Mouse (Mus musculus): ENCODE measurements at regions not wholly inside any gene's neighbourhood (a gene's known extent, or its start where the extent isn't known, plus 50 kb on each side); places are given as distances from the start of the nearest gene placed in this dataset.

DNA sequence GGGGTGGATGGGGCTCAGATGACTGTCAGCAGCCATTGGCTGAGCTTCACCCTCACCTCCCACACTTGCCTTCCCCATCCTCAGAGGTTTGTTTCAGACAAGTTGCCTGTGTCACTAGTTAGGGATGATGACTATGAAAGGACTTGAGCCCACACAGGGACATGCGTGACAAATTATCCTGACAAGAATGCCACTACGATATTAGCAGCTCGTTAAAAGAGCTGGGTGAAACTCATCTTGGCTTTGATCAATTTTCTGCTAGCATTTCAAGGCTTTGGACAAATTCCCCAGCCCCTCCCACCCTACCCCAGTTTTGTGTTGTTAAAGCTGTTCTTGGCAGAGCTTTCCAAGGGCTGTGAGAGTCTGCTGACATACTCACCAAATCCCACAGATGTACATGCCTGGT is 354.5 kb upstream of the Nrp1 start:
- Histone ChIP-seq H3K4me3 (ENCODE audit: control insufficient read depth in 1 of 2, insufficient read depth in 1 of 2, low read depth in 2 of 2, low read length in 2 of 2) (no peak overlapping the region), H3K27me3 (ENCODE audit: control insufficient read depth in 1 of 2, insufficient read depth in 2 of 2, low read length in 2 of 2) (no peaks in the 10 kb centered on the region), H3K9me3 (replicated peaks; ENCODE audit: insufficient read depth, low read length) (no peaks in the 10 kb centered on the region), H3K36me3 (ENCODE audit: control insufficient read depth in 1 of 2, insufficient read depth in 2 of 2, low read length in 2 of 2) (no peaks in the 10 kb centered on the region), H3K9ac (ENCODE audit: control insufficient read depth, low read depth, low read length, poor library complexity, severe bottlenecking) (no peak overlapping the region), H3K79me2 (ENCODE audit: control insufficient read depth, insufficient read depth, low read length, poor library complexity) (no peaks in the 10 kb centered on the region), H3K27ac (ENCODE audit: control insufficient read depth, low read depth, low read length) (no peak overlapping the region), H3K4me1 (ENCODE audit: control insufficient read depth in 1 of 2, insufficient read depth in 2 of 2, low read length in 2 of 2) (no peaks in the 10 kb centered on the region)
- no peak for DNase-seq (ENCODE audit: low read depth, low spot score)
- no peak for TF ChIP-seq MAFK (IDR thresholded peaks at IDR 0.05; ENCODE audit: borderline replicate concordance, low read depth, low read length)
- no peak for TF ChIP-seq ZKSCAN1 (IDR thresholded peaks at IDR 0.05; ENCODE audit: low read depth, low read length)
- no peak for TF ChIP-seq TBP (IDR thresholded peaks at IDR 0.05; ENCODE audit: low read depth, low read length)

DNA sequence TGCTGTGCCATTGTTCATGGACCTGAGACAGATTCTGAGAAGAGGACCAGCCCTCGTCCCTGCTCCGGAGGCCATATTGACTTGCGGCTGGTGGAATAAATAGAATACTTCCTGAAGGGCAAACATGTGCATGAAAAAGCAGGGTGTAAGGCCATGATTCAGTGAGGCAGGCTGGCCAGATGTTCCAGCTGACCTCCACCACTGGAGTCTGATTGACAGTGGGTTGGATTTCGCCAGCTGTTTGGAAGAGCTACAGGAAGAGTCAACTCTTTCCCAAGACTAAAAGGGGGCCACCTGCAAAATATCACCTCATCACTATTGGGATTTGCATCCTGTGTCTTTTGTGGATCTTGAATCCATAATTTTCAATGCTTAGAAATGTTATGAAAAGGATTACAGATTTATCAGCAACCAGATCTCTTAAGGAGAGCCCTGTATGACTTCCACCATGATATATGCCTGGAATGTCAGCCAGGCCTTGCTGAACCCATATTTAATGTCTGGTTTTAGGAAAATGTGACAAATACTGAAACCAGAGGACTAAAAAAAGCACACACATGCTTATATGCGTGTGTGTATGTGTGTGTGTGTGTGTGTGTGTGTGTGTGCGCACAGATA is 348.9 kb upstream of the Nrp1 start:
- Histone ChIP-seq H3K36me3 (ENCODE audit: control insufficient read depth in 1 of 2, insufficient read depth in 2 of 2, low read length in 2 of 2) (no peaks in the 10 kb centered on the region), H3K4me1 (ENCODE audit: control insufficient read depth in 1 of 2, insufficient read depth in 2 of 2, low read length in 2 of 2) (no peaks in the 10 kb centered on the region), H3K27me3 (ENCODE audit: control insufficient read depth in 1 of 2, insufficient read depth in 2 of 2, low read length in 2 of 2) (no peaks in the 10 kb centered on the region), H3K9ac (ENCODE audit: control insufficient read depth, low read depth, low read length, poor library complexity, severe bottlenecking) (no peak overlapping the region), H3K9me3 (replicated peaks; ENCODE audit: insufficient read depth, low read length) (no peaks in the 10 kb centered on the region), H3K27ac (ENCODE audit: control insufficient read depth, low read depth, low read length) (no peak overlapping the region), H3K79me2 (ENCODE audit: control insufficient read depth, insufficient read depth, low read length, poor library complexity) (no peaks in the 10 kb centered on the region), H3K4me3 (ENCODE audit: control insufficient read depth in 1 of 2, insufficient read depth in 1 of 2, low read depth in 2 of 2, low read length in 2 of 2) (no peak overlapping the region)
- no peak for DNase-seq (ENCODE audit: low read depth, low spot score)
- no peak for TF ChIP-seq POLR2AphosphoS5 (IDR thresholded peaks at IDR 0.05; ENCODE audit: borderline replicate concordance, low read depth, low read length)
- no peak for TF ChIP-seq ZNF384 (IDR thresholded peaks at IDR 0.05; ENCODE audit: low read depth, low read length)
- no peak for TF ChIP-seq RCOR1 (IDR thresholded peaks at IDR 0.05; ENCODE audit: low read depth, low read length)
- no peak for TF ChIP-seq NRF1 (IDR thresholded peaks at IDR 0.05; ENCODE audit: insufficient read depth, low read depth, low read length, poor library complexity, severe bottlenecking)
- no peak for TF ChIP-seq ZKSCAN1 (IDR thresholded peaks at IDR 0.05; ENCODE audit: low read depth, low read length)
- TF ChIP-seq USF2 (IDR thresholded peaks at IDR 0.05; ENCODE audit: borderline replicate concordance in 1 of 2, insufficient read depth in 1 of 2, low read depth in 1 of 2, low read length in 2 of 2), result no peak
- TF ChIP-seq UBTF (IDR thresholded peaks at IDR 0.05; ENCODE audit: borderline replicate concordance, insufficient read depth, low read depth, low read length), result no peak
- no peak for TF ChIP-seq TCF12 (IDR thresholded peaks at IDR 0.05; ENCODE audit: low read depth, low read length)

DNA sequence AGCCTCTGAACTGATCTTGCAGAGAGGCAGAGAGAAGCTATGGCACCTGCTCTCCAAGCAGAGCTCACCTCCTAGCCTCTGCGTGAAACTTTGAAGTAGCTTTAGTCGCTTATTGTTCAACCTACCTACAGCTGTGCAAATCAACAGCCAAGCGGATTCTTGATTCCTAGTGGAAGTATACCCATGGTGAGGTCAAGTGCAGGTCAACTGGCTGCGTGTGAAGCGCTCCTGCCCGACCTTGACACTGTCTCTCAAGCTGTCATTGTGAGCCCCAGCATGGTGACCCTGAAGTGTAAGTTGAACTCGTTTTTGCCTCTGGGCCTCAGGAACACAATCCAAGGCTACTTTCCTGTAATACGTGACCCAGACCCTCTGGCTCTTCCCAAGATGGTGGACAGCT is 341.2 kb upstream of the Nrp1 start:
- H3K27ac ChIP-seq (ENCODE audit: control insufficient read depth, low read depth, low read length), result no peak overlapping the region
- no peaks in the 10 kb centered on the region for H3K36me3 ChIP-seq (ENCODE audit: control insufficient read depth in 1 of 2, insufficient read depth in 2 of 2, low read length in 2 of 2)
- no peaks in the 10 kb centered on the region for H3K79me2 ChIP-seq (ENCODE audit: control insufficient read depth, insufficient read depth, low read length, poor library complexity)
- no peak for DNase-seq (ENCODE audit: low read depth, low spot score)
- TF ChIP-seq TBP (IDR thresholded peaks at IDR 0.05; ENCODE audit: low read depth, low read length) (no peak), NRF1 (IDR thresholded peaks at IDR 0.05; ENCODE audit: insufficient read depth, low read depth, low read length, poor library complexity, severe bottlenecking) (no peak), POLR2AphosphoS5 (IDR thresholded peaks at IDR 0.05; ENCODE audit: borderline replicate concordance, low read depth, low read length) (no peak), SMC3 (IDR thresholded peaks at IDR 0.05; ENCODE audit: low read depth, low read length) (no peak), ELF1 (IDR thresholded peaks at IDR 0.05; ENCODE audit: low read depth, low read length) (no peak), TAL1 (IDR thresholded peaks at IDR 0.05; ENCODE audit: low read length) (no peak), BHLHE40 (IDR thresholded peaks at IDR 0.05; ENCODE audit: borderline replicate concordance, low read depth, low read length) (no peak)
- H3K4me3 ChIP-seq (ENCODE audit: control insufficient read depth in 1 of 2, insufficient read depth in 1 of 2, low read depth in 2 of 2, low read length in 2 of 2), result no peak overlapping the region
- H3K4me1 ChIP-seq (ENCODE audit: control insufficient read depth in 1 of 2, insufficient read depth in 2 of 2, low read length in 2 of 2), result no peaks in the 10 kb centered on the region
- H3K27me3 ChIP-seq (ENCODE audit: control insufficient read depth in 1 of 2, insufficient read depth in 2 of 2, low read length in 2 of 2), result no peaks in the 10 kb centered on the region
- H3K9me3 ChIP-seq (replicated peaks; ENCODE audit: insufficient read depth, low read length), result no peaks in the 10 kb centered on the region
- H3K9ac ChIP-seq (ENCODE audit: control insufficient read depth, low read depth, low read length, poor library complexity, severe bottlenecking), result no peak overlapping the region
